Mouse (Mus musculus) hindbrain, embryonic 10.5 days (tissue): ENCODE data around the gene Hectd4. TPM values are rescaled to one million over a fixed set of nuclear protein-coding genes. Genes with fewer than 3 reads are reported as not detected.
"Not testable (repeated sequence)": the region's sequence is repeated elsewhere in the genome, so short reads cannot be mapped to it uniquely, and the experiment has no call there.

Experiments
- DNase-seq: peaks from one replicate; pipeline ENCODE4 v3.0.0-alpha.2; 2017; ENCODE audit warnings: low spot score
- H3K27ac ChIP-seq: fragments of 300-500 bp; sonication (generic); 2 replicates; pipeline ENCODE4 v1.5.1; 2016; ENCODE audit warnings: mild to moderate bottlenecking, moderate library complexity
- H3K27me3 ChIP-seq: fragments of 300-500 bp; sonication (generic); 2 replicates; pipeline ENCODE4 v1.6.1; 2016; ENCODE audit warnings: mild to moderate bottlenecking; ENCODE audit not compliant: poor library complexity, insufficient read depth, severe bottlenecking
- H3K36me3 ChIP-seq: fragments of 300-500 bp; sonication (generic); 2 replicates; pipeline ENCODE4 v1.6.1; 2016; ENCODE audit warnings: mild to moderate bottlenecking, moderate library complexity
- H3K4me1 ChIP-seq: fragments of 300-500 bp; sonication (generic); replicated peaks from 2 replicates; pipeline ENCODE4 v1.6.1; 2016; ENCODE audit warnings: mild to moderate bottlenecking
- H3K4me3 ChIP-seq: fragments of 300-500 bp; sonication (generic); 2 replicates; pipeline ENCODE4 v1.5.1; 2016; ENCODE audit warnings: mild to moderate bottlenecking, moderate library complexity
- H3K9me3 ChIP-seq: fragments of 300-500 bp; sonication (generic); 2 replicates; pipeline ENCODE4 v1.6.1; 2016; ENCODE audit warnings: mild to moderate bottlenecking, moderate library complexity
- WGBS: fragments of 180-500 bp; shearing (Covaris S2); methylation state at CpG from one replicate; pipeline ENCODE4 v1.1.7; 2016; 5-methylcytosine and 5-hydroxymethylcytosine counted together
- polyA plus RNA-seq: library from polyadenylated mRNA; unstranded; fragments of >200 nt; fragmentation: Nextera tagmentation; extraction: Ambion mirVana; gene quantifications from 2 replicates; pipeline ENCODE4 v1.2.1, GENCODE M21; 2016

Gene Hectd4
- polyA plus RNA-seq, 1 experiment from 2014 or later: 6.6 TPM

- no peak overlapping the region for H3K4me3 ChIP-seq
- H3K27me3 ChIP-seq: no peaks in the 10 kb centered on the region
- no peak for DNase-seq
- H3K27ac ChIP-seq: no peak overlapping the region
- H3K36me3 ChIP-seq: peaks cover 77% of the 10 kb centered on the region
- 84% methylated on average over 1 of the region's 1 CpGs for WGBS
- peaks cover 23% of the 10 kb centered on the region for H3K4me1 ChIP-seq
- H3K9me3 ChIP-seq: peaks cover 3% of the 10 kb centered on the region; the same call in 1 of the 2 replicates
Observed at GRCm38 (mm10) chr5:121210601-121210924, 9.5 kb upstream of the Hectd4 start.

GRCm38 (mm10) chr5:121212108-121212507, 7.9 kb upstream of the Hectd4 start:
- WGBS: 93% methylated on average over 6 of the region's 6 CpGs
- H3K27me3 ChIP-seq: no peaks in the 10 kb centered on the region
- H3K27ac ChIP-seq: no peak overlapping the region
- DNase-seq: no peak
- H3K4me1 ChIP-seq: peaks cover 9% of the 10 kb centered on the region; the same call in 1 of the 2 replicates
- H3K4me3 ChIP-seq: no peak overlapping the region
- peaks cover 62% of the 10 kb centered on the region for H3K36me3 ChIP-seq
- H3K9me3 ChIP-seq: peaks cover 3% of the 10 kb centered on the region; the same call in 1 of the 2 replicates

GRCm38 (mm10) chr5:121214707-121215106, 5.3 kb upstream of the Hectd4 start:
- H3K4me1 ChIP-seq: peaks cover 2% of the 10 kb centered on the region; the same call in 1 of the 2 replicates
- no peaks in the 10 kb centered on the region for H3K27me3 ChIP-seq
- peaks cover 36% of the 10 kb centered on the region for H3K36me3 ChIP-seq
- H3K4me3 ChIP-seq: no peak overlapping the region
- DNase-seq: no peak
- peaks cover 3% of the 10 kb centered on the region; the same call in 1 of the 2 replicates for H3K9me3 ChIP-seq
- WGBS: 62% methylated on average over 7 of the region's 7 CpGs
- H3K27ac ChIP-seq: no peak overlapping the region

- Histone ChIP-seq H3K36me3 (peaks cover 27% of the 10 kb centered on the region), H3K27me3 (no peaks in the 10 kb centered on the region), H3K27ac (no peak overlapping the region), H3K9me3 (peaks cover 3% of the 10 kb centered on the region; the same call in 1 of the 2 replicates), H3K4me1 (peaks cover 5% of the 10 kb centered on the region; the same call in 1 of the 2 replicates), H3K4me3 (no peak overlapping the region)
- DNase-seq: peak; percentile 81
- WGBS: 53% methylated on average over 13 of the region's 13 CpGs
Observed at GRCm38 (mm10) chr5:121215380-121216125, 4.5 kb upstream of the Hectd4 start.

- H3K27ac ChIP-seq: no peak overlapping the region
- H3K4me1 ChIP-seq: peaks cover 8% of the 10 kb centered on the region
- peaks cover 3% of the 10 kb centered on the region; the same call in 1 of the 2 replicates for H3K9me3 ChIP-seq
- peaks cover 22% of the 10 kb centered on the region for H3K36me3 ChIP-seq
- no peak for DNase-seq
- 88% methylated on average over 12 of the region's 12 CpGs for WGBS
- H3K4me3 ChIP-seq: no peak overlapping the region
- H3K27me3 ChIP-seq: no peaks in the 10 kb centered on the region
Observed at GRCm38 (mm10) chr5:121216126-121216446, 3.9 kb upstream of the Hectd4 start.

GRCm38 (mm10) chr5:121216584-121217312, 3.3 kb upstream of the Hectd4 start:
- not testable (repeated sequence) for H3K4me3 ChIP-seq, H3K27me3 ChIP-seq, H3K27ac ChIP-seq, DNase-seq, H3K9me3 ChIP-seq
- peaks cover 15% of the 10 kb centered on the region for H3K36me3 ChIP-seq
- H3K4me1 ChIP-seq: peaks cover 14% of the 10 kb centered on the region
- 84% methylated on average over 9 of the region's 9 CpGs for WGBS

GRCm38 (mm10) chr5:121217313-121217634, 2.7 kb upstream of the Hectd4 start:
- Histone ChIP-seq H3K27ac (no peak overlapping the region), H3K4me1 (peaks cover 17% of the 10 kb centered on the region), H3K36me3 (peaks cover 10% of the 10 kb centered on the region), H3K9me3 (no peaks in the 10 kb centered on the region), H3K27me3 (no peaks in the 10 kb centered on the region), H3K4me3 (no peak overlapping the region)
- 87% methylated on average over 2 of the region's 2 CpGs for WGBS
- DNase-seq: no peak

- Histone ChIP-seq H3K4me3 (no peak overlapping the region), H3K9me3 (no peaks in the 10 kb centered on the region), H3K27me3 (no peaks in the 10 kb centered on the region), H3K27ac (no peak overlapping the region), H3K36me3 (no peaks in the 10 kb centered on the region), H3K4me1 (peaks cover 17% of the 10 kb centered on the region)
- DNase-seq: no peak
- WGBS: 84% methylated on average over 1 of the region's 1 CpGs
Observed at GRCm38 (mm10) chr5:121219190-121219589, 829 bp upstream of the Hectd4 start.

GRCm38 (mm10) chr5:121220732-121221301, 798 bp downstream of the Hectd4 start:
- H3K4me1 ChIP-seq: peaks cover 17% of the 10 kb centered on the region
- no peaks in the 10 kb centered on the region for H3K9me3 ChIP-seq
- H3K27me3 ChIP-seq: no peaks in the 10 kb centered on the region
- H3K27ac ChIP-seq: peak overlapping the region; percentile 95
- H3K4me3 ChIP-seq: peak overlapping the region; percentile 95
- peak; percentile 54 for DNase-seq
- 0% methylated on average over 29 of the region's 38 CpGs for WGBS
- H3K36me3 ChIP-seq: no peaks in the 10 kb centered on the region

GRCm38 (mm10) chr5:121221328-121221850, 1.4 kb downstream of the Hectd4 start:
- WGBS: 19% methylated on average over 23 of the region's 23 CpGs
- DNase-seq: no peak
- H3K36me3 ChIP-seq: no peaks in the 10 kb centered on the region
- H3K27me3 ChIP-seq: no peaks in the 10 kb centered on the region
- peak overlapping the region; percentile 95 for H3K4me3 ChIP-seq
- no peaks in the 10 kb centered on the region for H3K9me3 ChIP-seq
- peak overlapping the region; percentile 95 for H3K27ac ChIP-seq
- peaks cover 17% of the 10 kb centered on the region for H3K4me1 ChIP-seq

- H3K9me3 ChIP-seq, H3K27ac ChIP-seq, H3K4me3 ChIP-seq, DNase-seq, H3K36me3 ChIP-seq, H3K27me3 ChIP-seq: not testable (repeated sequence)
- 90% methylated on average over 4 of the region's 4 CpGs for WGBS
- H3K4me1 ChIP-seq: peaks cover 17% of the 10 kb centered on the region
Observed at GRCm38 (mm10) chr5:121224020-121224419, 4.0 kb downstream of the Hectd4 start.

- H3K4me3 ChIP-seq: no peak overlapping the region
Observed at GRCm38 (mm10) chr5:121224856-121225255, 4.8 kb downstream of the Hectd4 start.

GRCm38 (mm10) chr5:121225854-121226253, 5.8 kb downstream of the Hectd4 start:
- Histone ChIP-seq H3K4me1 (peaks cover 11% of the 10 kb centered on the region), H3K36me3 (no peaks in the 10 kb centered on the region), H3K9me3 (no peaks in the 10 kb centered on the region), H3K27me3 (no peaks in the 10 kb centered on the region), H3K4me3 (no peak overlapping the region), H3K27ac (no peak overlapping the region)
- DNase-seq: no peak
- 90% methylated on average over 2 of the region's 2 CpGs for WGBS

More at GRCm38 (mm10) chr5:121224856-121225255, 4.8 kb downstream of the Hectd4 start:
- H3K36me3 ChIP-seq: no peaks in the 10 kb centered on the region
- 94% methylated on average over 3 of the region's 3 CpGs for WGBS
- no peak overlapping the region for H3K27ac ChIP-seq
- DNase-seq: no peak
- H3K9me3 ChIP-seq: no peaks in the 10 kb centered on the region
- H3K27me3 ChIP-seq: no peaks in the 10 kb centered on the region
- peaks cover 13% of the 10 kb centered on the region for H3K4me1 ChIP-seq
